Mouse (Mus musculus) E14TG2a.4 (cell line): Measurements from ENCODE around the gene Maff.

ENCODE experiments used
- CTCF ChIP-seq: conservative IDR thresholded peaks from 2 replicates; pipeline ENCODE4 v1.5.1; 2014; ENCODE audit warnings: low read length
- NANOG ChIP-seq: IDR thresholded peaks from 2 replicates; pipeline ENCODE4 v1.6.1; 2014; ENCODE audit warnings: borderline replicate concordance, low read length, mixed read lengths
- POU5F1 ChIP-seq: IDR thresholded peaks from 2 replicates; pipeline ENCODE4 v1.6.1; 2014; ENCODE audit warnings: low read length, borderline replicate concordance

DNA sequence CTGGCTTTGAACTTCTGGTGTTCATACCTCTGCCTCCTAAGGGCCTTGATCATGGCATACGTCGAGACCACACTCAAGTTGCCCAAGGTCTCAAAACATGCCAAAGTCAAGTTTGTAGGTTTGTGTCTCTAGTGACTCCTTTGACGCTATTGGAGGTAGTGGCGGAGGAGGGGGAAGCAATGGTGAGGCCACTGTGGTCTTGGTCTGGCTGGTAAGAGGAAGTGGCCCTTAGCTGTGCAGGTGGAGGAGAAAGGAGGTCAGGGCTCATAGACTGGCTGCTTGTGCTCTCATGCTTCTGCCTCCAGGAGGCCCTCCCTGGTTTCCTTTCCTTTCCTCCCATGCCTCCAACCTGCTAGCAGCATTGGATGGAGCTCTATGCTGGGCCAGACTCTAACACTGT is 4.4 kb downstream of the Maff start:
- TF ChIP-seq CTCF = no peak
- no peak for TF ChIP-seq POU5F1
- TF ChIP-seq NANOG = no peak
